Comparison of ENCODE assay signal across 8 mouse cellular contexts in the genomic region with DNA sequence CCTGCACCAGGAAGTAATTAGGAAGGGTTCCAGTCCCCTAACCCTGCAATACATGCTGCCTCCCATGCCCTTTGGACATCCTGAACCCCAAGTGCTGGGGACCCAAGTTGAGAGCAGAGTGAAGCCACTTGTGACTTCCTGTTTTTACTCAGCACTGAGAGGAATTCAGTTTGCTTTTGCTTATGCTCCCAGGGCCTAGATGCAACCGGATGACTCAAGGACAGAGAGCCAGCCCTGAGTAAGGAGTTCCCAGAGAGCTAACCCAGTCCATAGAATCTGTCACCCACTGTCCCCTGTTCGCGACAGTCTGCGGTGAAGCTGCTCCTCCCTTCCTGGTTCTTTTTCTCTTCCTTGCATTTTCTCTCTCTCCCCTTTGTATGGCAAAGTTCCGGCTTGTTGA. TPM values are rescaled to one million over a fixed set of nuclear protein-coding genes. Genes with fewer than 3 reads are reported as not detected.
A peak's percentile ranks its signal among the peaks of the same experiment; 100 is the strongest.
DNase-seq lines count a peak whose midpoint lies in the region; ATAC-seq lines count a peak whose summit lies in the region.

No protein-coding gene starts in this region.

- peak; percentile 96 for DNase-seq in heart, adult 11 months
- no peak for DNase-seq in heart, postnatal 10 days
- DNase-seq in CD4-positive, CD25-positive, alpha-beta regulatory T cell, adult 2 months (ENCODE audit: low read depth, low spot score), result peak; percentile 53
- DNase-seq in gastrocnemius, postnatal 25 days, result no peak
- no peak for DNase-seq in right cerebral cortex, postnatal 25 days
- no peak for DNase-seq in left cerebral cortex, postnatal 36 days (ENCODE audit: low spot score in 2 of 2)

- peak; percentile 55 to 78 for ATAC-seq in hematopoietic stem cell, adult 5-6 weeks (replicated peaks in 1 of 2; ENCODE audit: insufficient read depth in 1 of 2, low FRiP score in 2 of 2, low TSS enrichment in 1 of 2, low read depth in 1 of 2, poor library complexity in 2 of 2, severe bottlenecking in 2 of 2)

- H3K36me3 ChIP-seq in macrophage (ENCODE audit: inconsistent target), result no peaks in the 10 kb centered on the region; the same call in 1 of the 2 replicates

- H3K27ac ChIP-seq in macrophage, result peak overlapping the region; percentile 42

- 24% methylated on average over 5 of the region's 5 CpGs for WGBS in macrophage (ENCODE audit: missing documents)

- no peak overlapping the region for H3K4me3 ChIP-seq in macrophage (ENCODE audit: inconsistent target)

- intact Hi-C loops in heart, postnatal 10 days (cut with DNase I), result no loop called here
- intact Hi-C loops in left cerebral cortex, postnatal 36 days (cut with DNase I), result loop anchor here (5.0 kb wide), 2 partner anchors 38 to 53 kb away; no protein-coding TSS in a partner anchor

- H3K79me2 ChIP-seq in macrophage (ENCODE audit: inconsistent target), result peaks cover 66% of the 10 kb centered on the region

RNA-seq across cellular contexts. Expression of gene Fam49a, which starts 2.2 kb away (rescaled TPM):
- total RNA-seq in heart, postnatal 10 days (2021), result 10 to 100 TPM; 14.7 to 15.6 TPM
- total RNA-seq in hematopoietic stem cell, adult 5-6 weeks (2017), result 31.5 and 39.3 TPM in 2 replicates
- 100 to 1,000 TPM in 19 of 26 experiments, 10 to 100 TPM in 7; 72.7 to 295 (median 143) TPM for total RNA-seq in macrophage (2018; cell fraction: chromatin; rRNA removed)
- total RNA-seq in macrophage (2018; cell fraction: cytosol; rRNA removed), result 100 to 1,000 TPM in 7 of 26 experiments, 10 to 100 TPM in 19; 42.1 to 126 (median 91.4) TPM
- total RNA-seq in macrophage (2018; cell fraction: nucleus; rRNA removed), result 100 to 1,000 TPM in 17 of 26 experiments, 10 to 100 TPM in 9; 38.7 to 326 (median 141) TPM
- polyA plus RNA-seq in macrophage (2018), result 22.6 to 41.6 TPM (median 39.8 TPM) in 3 replicates
- 1 to 10 TPM; 4.6 to 6.5 TPM for total RNA-seq in gastrocnemius, postnatal 25 days (2021)
- 100 to 1,000 TPM; 185 to 197 TPM for total RNA-seq in left cerebral cortex, postnatal 36 days (2021)

Comparison
In these comparisons a context has a peak if more than half of its experiments do, and no peak if none do; other contexts are left out.
1. DNase-seq: peak in heart, adult 11 months (single experiment) and CD4-positive, CD25-positive, alpha-beta regulatory T cell, adult 2 months (single experiment); none in heart, postnatal 10 days (0 of 2), gastrocnemius, postnatal 25 days (single experiment), right cerebral cortex, postnatal 25 days (single experiment) and left cerebral cortex, postnatal 36 days (0 of 2).